Mouse (Mus musculus) megakaryocyte, embryonic 14.5 days (primary cell): ENCODE measurements at regions not wholly inside any gene's neighbourhood (a gene's known extent, or its start where the extent isn't known, plus 50 kb on each side); places are given as distances from the start of the nearest gene placed in this dataset.

Source experiments
- H3K27me3 ChIP-seq: replicated peaks from 2 replicates; pipeline ENCODE3; 2012; ENCODE audit warnings: inconsistent platforms
- H3K36me3 ChIP-seq: replicated peaks from 2 replicates; pipeline ENCODE3; 2012; ENCODE audit warnings: low read length, inconsistent platforms, mixed read lengths
- H3K4me1 ChIP-seq: 2 replicates; pipeline ENCODE4 v1.6.1; 2012; ENCODE audit warnings: inconsistent platforms
- H3K4me3 ChIP-seq: replicated peaks from 2 replicates; pipeline ENCODE3; 2012; ENCODE audit warnings: moderate library complexity, mild to moderate bottlenecking, inconsistent platforms
- H3K9me3 ChIP-seq: 2 replicates; pipeline ENCODE4 v1.6.1; 2012; ENCODE audit warnings: inconsistent platforms
- FLI1 ChIP-seq: IDR thresholded peaks from 2 replicates; pipeline ENCODE4 v1.6.1; 2012; ENCODE audit warnings: low read length, inconsistent platforms, mixed read lengths
- GATA1 ChIP-seq: IDR thresholded peaks from 3 replicates; pipeline ENCODE4 v1.6.1; 2012; ENCODE audit warnings: mixed read lengths, low read length, inconsistent platforms, borderline replicate concordance

DNA sequence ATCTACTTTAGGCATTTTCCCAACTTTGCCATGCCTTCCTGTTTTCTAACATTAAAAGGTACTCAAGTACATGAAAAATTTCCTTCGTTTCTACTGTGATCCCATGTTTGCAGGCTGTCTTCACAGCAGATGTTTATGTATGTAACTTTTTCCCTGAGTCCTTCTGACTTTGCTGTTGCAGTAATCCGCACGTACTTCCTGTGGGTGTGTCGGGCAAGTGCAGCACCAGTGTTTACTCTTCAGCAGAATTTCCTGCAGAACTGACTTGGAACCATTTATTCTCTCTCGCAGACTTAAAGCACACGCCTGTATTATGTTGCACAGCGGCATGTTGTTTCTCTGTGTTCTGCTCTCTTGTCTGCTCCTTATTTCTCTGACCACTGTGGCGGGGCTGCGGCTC lies 120.4 kb upstream of the A230072I06Rik start:
- Histone ChIP-seq H3K9me3 (no peaks in the 10 kb centered on the region), H3K4me3 (no peak overlapping the region), H3K4me1 (no peaks in the 10 kb centered on the region), H3K27me3 (peaks cover 15% of the 10 kb centered on the region), H3K36me3 (no peaks in the 10 kb centered on the region)
- TF ChIP-seq FLI1 (no peak), GATA1 (no peak)

DNA sequence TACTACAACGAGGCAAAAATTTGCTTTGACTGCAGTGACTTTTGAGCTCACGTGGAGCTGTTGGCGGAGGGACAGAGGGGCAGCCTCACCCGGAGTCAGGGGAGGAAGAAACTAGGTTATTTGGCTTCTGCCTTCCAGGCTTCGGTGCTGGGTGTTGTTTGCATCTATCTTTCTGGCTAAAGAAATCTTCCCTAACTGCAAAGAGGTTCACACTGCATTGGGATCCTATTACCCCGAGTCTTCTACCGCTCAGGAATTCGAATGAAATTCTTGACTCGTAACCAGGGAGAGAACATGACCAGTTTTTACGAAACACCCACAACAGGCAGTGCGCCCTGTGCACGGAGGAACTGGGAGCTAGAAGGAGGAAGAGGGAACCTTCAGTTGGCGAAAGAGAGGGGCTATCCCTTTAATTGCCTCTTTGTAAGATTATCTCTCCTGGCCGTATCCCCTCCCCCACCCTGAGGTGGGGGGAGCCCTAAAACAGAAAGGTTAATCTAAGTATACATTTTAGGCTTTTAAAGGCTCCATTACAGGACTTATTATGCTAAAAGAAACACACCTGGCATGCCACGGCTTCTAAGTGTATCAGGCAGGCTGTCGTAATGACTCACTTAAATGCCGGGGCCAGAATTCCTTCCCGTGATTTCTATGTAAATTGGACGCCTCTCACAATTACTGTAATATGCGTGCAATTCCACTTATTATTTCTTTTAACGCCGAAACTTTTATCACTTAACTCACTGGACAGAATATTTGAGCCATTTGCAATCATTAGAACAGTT lies 115.5 kb upstream of the A230072I06Rik start:
- Histone ChIP-seq H3K9me3 (no peaks in the 10 kb centered on the region), H3K4me1 (no peaks in the 10 kb centered on the region), H3K4me3 (no peak overlapping the region), H3K27me3 (peaks cover 22% of the 10 kb centered on the region), H3K36me3 (no peaks in the 10 kb centered on the region)
- TF ChIP-seq FLI1 = no peak
- no peak for TF ChIP-seq GATA1

DNA sequence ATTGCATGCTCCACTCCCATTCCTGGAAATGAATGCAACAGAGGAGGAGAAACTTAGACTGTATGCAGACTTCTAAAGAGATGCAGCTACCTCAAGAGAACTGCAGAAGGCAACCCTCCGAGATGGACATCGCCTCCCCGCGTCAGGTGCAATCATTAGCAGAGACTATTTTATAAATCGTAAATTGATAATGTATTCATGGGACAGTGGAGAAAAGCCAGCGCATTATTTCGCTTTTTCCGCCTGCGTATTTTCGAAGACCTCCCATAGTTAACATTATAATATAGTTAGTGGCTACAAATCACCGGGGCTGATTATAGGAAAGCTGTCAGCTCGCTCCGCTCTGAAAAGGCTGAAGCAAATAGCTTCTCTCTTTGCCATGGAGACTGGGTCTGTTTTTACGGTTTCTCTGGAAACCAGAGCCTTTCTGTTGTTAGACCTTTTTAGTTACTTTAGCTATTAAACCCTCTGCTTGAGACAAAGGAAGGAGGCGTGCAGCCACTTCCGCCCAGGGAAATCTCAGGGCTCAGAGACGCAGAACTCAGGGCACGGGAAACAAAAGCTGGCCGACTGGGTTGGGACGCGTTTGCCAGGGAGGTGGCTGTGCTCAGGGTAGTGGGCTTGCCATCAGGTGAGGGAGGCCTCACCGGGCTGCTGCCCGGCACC lies 113.0 kb upstream of the A230072I06Rik start:
- Histone ChIP-seq H3K27me3 (peaks cover 22% of the 10 kb centered on the region), H3K9me3 (no peaks in the 10 kb centered on the region), H3K36me3 (no peaks in the 10 kb centered on the region), H3K4me3 (no peak overlapping the region), H3K4me1 (no peaks in the 10 kb centered on the region)
- TF ChIP-seq FLI1 (no peak), GATA1 (no peak)

GRCm38 (mm10) chr8:12171788-12172187 lies 106.8 kb upstream of the A230072I06Rik start:
- Histone ChIP-seq H3K9me3 (no peaks in the 10 kb centered on the region), H3K36me3 (no peaks in the 10 kb centered on the region), H3K4me3 (no peak overlapping the region), H3K27me3 (peaks cover 9% of the 10 kb centered on the region), H3K4me1 (no peaks in the 10 kb centered on the region)
- TF ChIP-seq FLI1 (no peak), GATA1 (no peak)

GRCm38 (mm10) chr8:12175496-12175895 lies 103.1 kb upstream of the A230072I06Rik start:
- TF ChIP-seq GATA1 = no peak
- no peak for TF ChIP-seq FLI1
- Histone ChIP-seq H3K9me3 (no peaks in the 10 kb centered on the region), H3K36me3 (no peaks in the 10 kb centered on the region), H3K4me3 (no peak overlapping the region), H3K4me1 (no peaks in the 10 kb centered on the region; the same call in 1 of the 2 replicates), H3K27me3 (peaks cover 9% of the 10 kb centered on the region)

- no peaks in the 10 kb centered on the region for H3K9me3 ChIP-seq
- no peak overlapping the region for H3K4me3 ChIP-seq
- no peak for TF ChIP-seq GATA1
- TF ChIP-seq FLI1 = no peak
- no peaks in the 10 kb centered on the region; the same call in 1 of the 2 replicates for H3K4me1 ChIP-seq
- H3K36me3 ChIP-seq = no peaks in the 10 kb centered on the region
- H3K27me3 ChIP-seq = peaks cover 7% of the 10 kb centered on the region
These were observed 94.0 kb upstream of the A230072I06Rik start for GRCm38 (mm10) chr8:12184666-12185065.

DNA sequence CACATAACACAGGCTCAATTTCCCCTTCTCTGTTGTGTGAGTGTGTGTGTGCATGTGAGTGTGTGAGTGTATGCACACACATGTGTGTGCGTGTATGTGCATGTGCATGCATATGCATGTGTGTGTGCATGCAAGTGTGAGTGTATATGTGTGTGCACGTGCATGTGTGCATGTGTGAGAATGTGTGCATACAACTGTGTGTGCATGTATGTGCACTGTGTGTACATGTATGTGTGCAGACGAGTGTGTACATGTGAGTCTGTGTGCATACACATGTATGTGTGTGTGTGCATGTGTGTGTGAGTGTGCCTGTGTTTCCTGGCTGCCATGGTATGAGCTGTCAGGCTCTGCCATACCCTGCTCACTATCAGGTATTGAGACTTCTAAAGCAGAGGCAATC lies 91.3 kb upstream of the A230072I06Rik start:
- H3K4me1 ChIP-seq = no peaks in the 10 kb centered on the region; the same call in 1 of the 2 replicates
- peak overlapping the region; percentile 69 for H3K4me3 ChIP-seq
- no peaks in the 10 kb centered on the region for H3K36me3 ChIP-seq
- peaks cover 8% of the 10 kb centered on the region for H3K27me3 ChIP-seq
- no peaks in the 10 kb centered on the region for H3K9me3 ChIP-seq
- TF ChIP-seq GATA1 (no peak; the same call in 2 of the 3 replicates), FLI1 (no peak)

DNA sequence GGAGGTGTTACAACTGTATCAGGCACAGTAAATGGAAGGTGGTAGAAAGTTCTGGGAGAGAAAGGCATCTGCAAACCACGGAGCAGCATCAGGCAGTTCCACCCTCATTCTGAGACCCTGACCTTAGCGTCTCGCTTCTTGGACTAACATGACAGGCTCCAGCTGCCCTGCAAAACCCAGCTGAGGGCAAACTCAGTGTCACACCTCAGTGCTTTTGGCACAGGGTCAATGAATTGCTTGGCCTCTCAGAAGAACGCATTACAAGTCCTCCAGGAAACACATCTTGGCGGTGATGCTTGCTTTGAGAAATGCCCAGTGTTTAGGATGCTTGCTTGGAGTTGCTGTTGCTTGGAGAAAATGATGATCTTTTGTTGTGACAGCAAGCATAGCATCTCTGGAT lies 90.2 kb upstream of the A230072I06Rik start:
- TF ChIP-seq FLI1 (no peak), GATA1 (no peak)
- Histone ChIP-seq H3K9me3 (no peaks in the 10 kb centered on the region), H3K4me1 (no peaks in the 10 kb centered on the region; the same call in 1 of the 2 replicates), H3K27me3 (peaks cover 8% of the 10 kb centered on the region), H3K4me3 (no peak overlapping the region), H3K36me3 (no peaks in the 10 kb centered on the region)

DNA sequence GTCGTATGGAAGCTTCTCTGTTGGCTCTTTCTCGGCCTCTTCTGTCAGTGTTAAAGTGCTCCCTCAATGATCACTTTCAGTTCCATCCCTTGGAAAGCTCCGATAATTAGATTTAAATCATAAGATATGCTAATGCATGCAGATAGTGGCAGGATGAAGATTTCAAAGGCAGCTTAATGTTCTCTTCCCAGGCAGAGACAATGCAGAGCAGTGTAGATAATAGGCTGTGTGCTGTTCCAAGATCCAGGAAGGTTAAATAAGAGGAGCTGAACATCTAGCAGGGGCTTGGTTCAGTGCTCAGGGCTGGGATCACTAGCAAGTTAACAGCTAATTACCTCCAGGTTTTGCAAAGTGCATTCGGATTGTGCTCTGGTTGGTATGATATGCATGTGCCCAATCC lies 89.7 kb upstream of the A230072I06Rik start:
- TF ChIP-seq GATA1 (no peak), FLI1 (no peak)
- Histone ChIP-seq H3K27me3 (peaks cover 8% of the 10 kb centered on the region), H3K4me3 (no peak overlapping the region)

DNA sequence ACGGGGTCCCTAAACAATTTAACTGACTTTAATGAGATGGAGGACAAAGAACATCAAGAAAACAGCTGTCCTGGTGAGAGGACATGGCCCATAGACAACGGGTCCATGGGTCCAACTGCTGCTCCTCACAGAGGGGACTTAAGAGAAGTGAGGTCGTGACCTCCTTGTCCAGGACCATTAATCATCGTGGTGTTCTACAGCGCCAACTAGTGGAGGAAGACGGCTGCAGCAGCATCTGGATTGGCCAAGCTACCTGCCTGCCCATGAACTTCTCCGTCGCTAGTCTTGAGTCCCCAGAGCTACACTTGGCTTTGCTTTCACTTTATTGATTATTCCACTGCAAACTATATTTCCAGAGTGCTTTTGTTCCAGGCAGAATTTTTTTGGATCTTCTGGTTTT lies 86.6 kb upstream of the A230072I06Rik start:
- no peaks in the 10 kb centered on the region; the same call in 1 of the 2 replicates for H3K4me1 ChIP-seq
- peaks cover 5% of the 10 kb centered on the region for H3K27me3 ChIP-seq
- no peaks in the 10 kb centered on the region for H3K36me3 ChIP-seq
- no peak for TF ChIP-seq FLI1
- no peak overlapping the region for H3K4me3 ChIP-seq
- H3K9me3 ChIP-seq = no peaks in the 10 kb centered on the region

More for the DNA sequence above, 89.7 kb upstream of the A230072I06Rik start:
- Histone ChIP-seq H3K36me3 (no peaks in the 10 kb centered on the region), H3K4me1 (no peaks in the 10 kb centered on the region; the same call in 1 of the 2 replicates), H3K9me3 (no peaks in the 10 kb centered on the region)
